Mouse (Mus musculus): ENCODE data around the gene Zfp316.

Zfp316 gene

GRCm38 (mm10) chr5:143222287-143222686 lies 47.5 kb downstream of the Zfp316 start:
- no peak for DNase-seq (ENCODE audit: low read depth)

GRCm38 (mm10) chr5:143220996-143221395 lies 48.8 kb downstream of the Zfp316 start:
- no peak for DNase-seq (ENCODE audit: low read depth)

- DNase-seq (ENCODE audit: low read depth): no peak
Observed at GRCm38 (mm10) chr5:143213832-143214231, 56.0 kb downstream of the Zfp316 start.

- DNase-seq (ENCODE audit: low read depth): no peak
Observed at GRCm38 (mm10) chr5:143205015-143205414, 64.8 kb downstream of the Zfp316 start.

Data from fibroblast of lung, adult 2 months (primary cell).